Mouse (Mus musculus): Measurements from ENCODE around the gene Fam240b. TPM values are rescaled to one million over a fixed set of nuclear protein-coding genes. Genes with fewer than 3 reads are reported as not detected.

The Fam240b gene
- polyA plus RNA-seq, 1 experiment from 2014 or later, result not detected

- POLR2A ChIA-PET, result no interaction called here
- CTCF ChIA-PET, result interaction anchor here (1.3 to 12.9 kb wide), 2 partner anchors 8 to 124 kb away, joined by 4 to 177 read pairs; partner anchors contain the start of gene Aaed1
- DNase-seq (ENCODE audit: low read depth, low spot score) (no peak), ATAC-seq (peak; percentile 89)
- no peaks in the 10 kb centered on the region for H3K27me3 ChIP-seq
- in situ Hi-C loops (cut with MboI; ENCODE audit: low pct_unique_long_range_greater_than_20kb), result loop anchor here (5.0 kb wide), 1 partner anchor 72 kb away; no protein-coding TSS in a partner anchor
- no peak for TF ChIP-seq CTCF (IDR thresholded peaks at IDR 0.05)
Observed at GRCm38 (mm10) chr13:64439471-64439870, 58.1 kb downstream of the Fam240b start.

- CTCF ChIA-PET, result interaction anchor here (1.0 to 12.9 kb wide), 3 partner anchors 8 to 123 kb away, joined by 3 to 177 read pairs (median 4); partner anchors contain the start of gene Aaed1
- POLR2A ChIA-PET, result interaction anchor here (0.9 to 1.4 kb wide), 2 partner anchors 70 to 123 kb away, joined by 3 to 6 read pairs; no protein-coding TSS in a partner anchor
- H3K27me3 ChIP-seq, result no peaks in the 10 kb centered on the region
- DNase-seq (ENCODE audit: low read depth, low spot score), result no peak
- peak; percentile 81 for ATAC-seq
- TF ChIP-seq CTCF (IDR thresholded peaks at IDR 0.05), result no peak
- in situ Hi-C loops (cut with MboI; ENCODE audit: low pct_unique_long_range_greater_than_20kb), result loop anchor here (5.0 kb wide), 1 partner anchor 72 kb away; no protein-coding TSS in a partner anchor
Observed at GRCm38 (mm10) chr13:64438863-64439452, 58.6 kb downstream of the Fam240b start.

GRCm38 (mm10) chr13:64437801-64438200, 59.8 kb downstream of the Fam240b start:
- ATAC-seq, result no peak
- in situ Hi-C loops (cut with MboI; ENCODE audit: low pct_unique_long_range_greater_than_20kb), result loop anchor here (5.0 kb wide), 1 partner anchor 70 kb away; no protein-coding TSS in a partner anchor
- no peaks in the 10 kb centered on the region for H3K27me3 ChIP-seq
- CTCF ChIA-PET, result interaction anchor here (1.0 to 12.9 kb wide), 4 partner anchors 16 to 122 kb away, joined by 3 to 177 read pairs (median 3); partner anchors contain the start of gene Aaed1
- no peak for DNase-seq (ENCODE audit: low read depth, low spot score)
- no peak for TF ChIP-seq CTCF (IDR thresholded peaks at IDR 0.05)
- POLR2A ChIA-PET, result interaction anchor here (1.4 kb wide), 1 partner anchor 122 kb away, joined by 6 read pairs; no protein-coding TSS in a partner anchor

GRCm38 (mm10) chr13:64432017-64432995, 65.3 kb downstream of the Fam240b start, which contains the start of gene Cdk20:
TSS of gene Cdk20 (plus strand) at chr13:64432314.
- ChIA-PET POLR2A (interaction anchor here (1.0 to 1.6 kb wide), 2 partner anchors 63 to 68 kb away, joined by 3 to 7 read pairs; no protein-coding TSS in a partner anchor), CTCF (interaction anchor here (0.6 to 12.9 kb wide), 15 partner anchors 8 to 116 kb away, joined by 3 to 177 read pairs (median 3); partner anchors contain the start of gene Aaed1)
- in situ Hi-C loops (cut with MboI; ENCODE audit: low pct_unique_long_range_greater_than_20kb), result loop anchor here (5.0 kb wide), 1 partner anchor 115 kb away; no protein-coding TSS in a partner anchor
- DNase-seq (ENCODE audit: low read depth, low spot score) (peak; percentile 93), ATAC-seq (peak; percentile 98)
- no peaks in the 10 kb centered on the region for H3K27me3 ChIP-seq
- no peak for TF ChIP-seq CTCF (IDR thresholded peaks at IDR 0.05)

Other genes with a start within 250 kb of the Fam240b start
- 19.4 TPM for gene Cdc14b, start 222.5 kb downstream of the Fam240b start, polyA plus RNA-seq (2021)
- 59.9 TPM for gene Aaed1, start 185.1 kb downstream of the Fam240b start, polyA plus RNA-seq (2021)
- gene Ctsl, start 126.9 kb downstream of the Fam240b start, polyA plus RNA-seq (2021), result 6,297 TPM
- 31.8 TPM for gene Cdk20, start 65.5 kb downstream of the Fam240b start, polyA plus RNA-seq (2021)